Mouse (Mus musculus): ENCODE results near the gene Pgrmc1. TPM values are rescaled to one million over a fixed set of nuclear protein-coding genes. Genes with fewer than 3 reads are reported as not detected.
"Not testable (repeated sequence)": the region's sequence is repeated elsewhere in the genome, so short reads cannot be mapped to it uniquely, and the experiment has no call there.

Pgrmc1 gene
- 165 TPM in 1 of 2 replicates, not detected in the other for polyA plus RNA-seq (2012; ENCODE audit: insufficient read depth, insufficient read length, low replicate concordance, missing spikeins)

DNA sequence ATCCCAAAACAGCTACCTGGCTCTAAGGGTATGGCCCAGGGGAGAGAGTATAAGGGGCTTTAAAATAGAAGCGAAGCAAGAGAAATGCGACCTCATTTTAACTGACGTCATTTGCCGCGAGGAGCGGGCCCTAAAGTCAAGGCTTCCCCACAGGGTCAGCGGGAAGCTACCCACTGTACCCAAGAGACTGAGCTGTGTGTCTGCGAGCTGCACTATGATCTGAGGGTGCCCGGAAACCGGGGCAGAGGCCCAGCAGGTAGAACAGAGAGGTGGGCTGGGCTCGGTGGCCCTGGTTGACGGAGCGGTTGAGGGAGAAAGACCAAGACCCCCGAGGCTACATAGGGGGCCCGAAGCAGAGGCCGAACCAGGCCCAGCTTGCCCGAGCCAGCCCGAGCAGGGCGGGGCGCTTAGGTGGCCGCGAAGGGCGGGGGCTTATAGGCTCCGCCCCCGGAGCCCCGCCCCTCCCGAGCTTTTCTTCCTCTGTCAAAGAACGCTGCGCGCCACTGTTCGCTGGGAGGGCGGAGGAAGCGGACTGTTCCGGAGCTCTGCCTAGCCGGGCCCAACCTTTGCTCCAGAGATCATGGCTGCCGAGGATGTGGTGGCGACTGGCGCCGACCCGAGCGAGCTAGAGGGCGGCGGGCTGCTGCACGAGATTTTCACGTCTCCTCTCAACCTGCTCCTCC lies at the start of gene Pgrmc1:
Pgrmc1 (plus strand) TSS at position 500 of the 683 bp plus-strand sequence.
- H3K27ac ChIP-seq (ENCODE audit: insufficient read depth, low read depth, low read length): peak within 1 kb of the TSS; percentile 92
- TF ChIP-seq POLR2A (IDR thresholded peaks at IDR 0.05; ENCODE audit: insufficient read depth, low read depth, low read length): peak; percentile 96
- TF ChIP-seq CTCF (IDR thresholded peaks at IDR 0.05; ENCODE audit: insufficient read depth, low read depth, low read length): no peak
- H3K4me3 ChIP-seq (ENCODE audit: insufficient read depth, low read depth, low read length): peak within 1 kb of the TSS; percentile 98
- 22% methylated on average over 35 of the region's 45 CpGs for WGBS
- H3K4me1 ChIP-seq (ENCODE audit: control insufficient read depth, insufficient read depth, low read length): no peaks in the 10 kb centered on the region

DNA sequence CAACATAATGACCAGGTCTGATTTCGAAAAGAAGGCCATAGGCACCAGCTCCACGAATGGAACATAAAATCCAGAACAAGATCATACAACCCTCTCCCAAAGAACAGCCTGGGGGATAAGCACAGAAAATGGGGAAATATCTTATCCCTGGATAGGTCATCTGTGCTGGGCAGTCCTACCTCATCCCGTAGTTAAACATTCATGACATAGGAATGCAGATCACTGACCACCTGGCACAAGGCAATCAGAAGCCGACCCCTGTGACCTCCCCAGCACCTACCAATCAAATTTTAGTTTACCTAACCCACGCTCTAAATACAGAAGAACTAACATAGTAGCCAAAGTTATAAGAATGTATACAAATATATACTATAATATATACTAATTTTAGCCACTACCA lies 49.2 kb upstream of the Pgrmc1 start:
- H3K4me1 ChIP-seq (ENCODE audit: control insufficient read depth, insufficient read depth, low read length): peaks cover 2% of the 10 kb centered on the region; the same call in 1 of the 2 replicates
- TF ChIP-seq POLR2A (IDR thresholded peaks at IDR 0.05; ENCODE audit: insufficient read depth, low read depth, low read length) (no peak), CTCF (IDR thresholded peaks at IDR 0.05; ENCODE audit: insufficient read depth, low read depth, low read length) (no peak)
- WGBS: 89% methylated on average over 5 of the region's 5 CpGs
- no peak overlapping the region for H3K4me3 ChIP-seq (ENCODE audit: insufficient read depth, low read depth, low read length)
- H3K27ac ChIP-seq (ENCODE audit: insufficient read depth, low read depth, low read length): no peak overlapping the region

DNA sequence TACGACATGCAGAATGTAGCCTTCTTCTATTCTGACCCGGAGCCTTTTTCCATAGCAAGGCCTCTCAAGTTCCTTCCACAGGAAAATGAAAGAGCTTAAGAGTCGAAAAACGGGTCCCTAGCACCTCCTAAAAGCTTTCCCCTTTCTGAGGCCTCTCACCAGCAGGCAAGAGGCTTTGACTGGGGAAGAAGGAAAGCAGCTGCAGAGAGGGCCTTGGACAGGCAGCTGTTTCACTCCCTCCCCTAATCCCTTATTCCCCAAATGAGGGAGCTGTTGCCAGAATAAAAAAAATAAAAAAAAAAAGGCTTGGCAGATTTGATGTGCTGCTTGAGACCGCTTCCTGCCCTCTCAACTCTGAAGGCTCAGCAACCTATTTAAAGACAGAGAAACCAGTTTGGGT lies 47.1 kb upstream of the Pgrmc1 start:
- Histone ChIP-seq H3K4me3 (ENCODE audit: insufficient read depth, low read depth, low read length) (no peak overlapping the region), H3K27ac (ENCODE audit: insufficient read depth, low read depth, low read length) (peak overlapping the region; percentile 69), H3K4me1 (ENCODE audit: control insufficient read depth, insufficient read depth, low read length) (peaks cover 2% of the 10 kb centered on the region; the same call in 1 of the 2 replicates)
- WGBS: 35% methylated on average over 5 of the region's 5 CpGs
- no peak for TF ChIP-seq CTCF (IDR thresholded peaks at IDR 0.05; ENCODE audit: insufficient read depth, low read depth, low read length)
- no peak for TF ChIP-seq POLR2A (IDR thresholded peaks at IDR 0.05; ENCODE audit: insufficient read depth, low read depth, low read length)

DNA sequence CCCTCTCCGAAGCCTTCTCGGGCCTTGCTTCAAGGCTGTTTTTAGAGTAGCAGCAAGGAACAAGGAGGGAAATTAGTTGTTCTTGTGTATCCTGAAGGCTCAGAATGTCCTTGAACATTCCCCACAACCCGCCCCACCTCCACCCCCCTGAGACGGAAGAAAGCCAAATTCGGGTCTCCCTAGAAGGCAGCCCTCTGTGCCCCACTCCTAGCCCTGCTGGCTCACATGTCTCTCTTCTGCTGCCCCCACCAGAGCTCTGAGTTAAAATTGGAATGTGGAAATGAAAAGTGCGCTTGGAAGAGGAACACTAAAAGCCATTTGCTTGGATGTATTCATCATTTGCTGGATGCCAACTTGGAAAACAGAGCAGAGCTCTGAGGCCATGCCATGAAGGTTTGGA lies 46.7 kb upstream of the Pgrmc1 start:
- H3K27ac ChIP-seq (ENCODE audit: insufficient read depth, low read depth, low read length): peak overlapping the region; percentile 47
- no peak overlapping the region for H3K4me3 ChIP-seq (ENCODE audit: insufficient read depth, low read depth, low read length)
- peaks cover 2% of the 10 kb centered on the region; the same call in 1 of the 2 replicates for H3K4me1 ChIP-seq (ENCODE audit: control insufficient read depth, insufficient read depth, low read length)
- no peak for TF ChIP-seq CTCF (IDR thresholded peaks at IDR 0.05; ENCODE audit: insufficient read depth, low read depth, low read length)
- no peak for TF ChIP-seq POLR2A (IDR thresholded peaks at IDR 0.05; ENCODE audit: insufficient read depth, low read depth, low read length)
- 17% methylated on average over 6 of the region's 6 CpGs for WGBS

- 29% methylated on average over 5 of the region's 5 CpGs for WGBS
- TF ChIP-seq CTCF (IDR thresholded peaks at IDR 0.05; ENCODE audit: insufficient read depth, low read depth, low read length) (no peak), POLR2A (IDR thresholded peaks at IDR 0.05; ENCODE audit: insufficient read depth, low read depth, low read length) (no peak)
- Histone ChIP-seq H3K4me3 (ENCODE audit: insufficient read depth, low read depth, low read length) (no peak overlapping the region), H3K4me1 (ENCODE audit: control insufficient read depth, insufficient read depth, low read length) (peaks cover 2% of the 10 kb centered on the region; the same call in 1 of the 2 replicates), H3K27ac (ENCODE audit: insufficient read depth, low read depth, low read length) (peak overlapping the region; percentile 31; the same call in 1 of the 2 replicates)
These were observed 45.9 kb upstream of the Pgrmc1 start for GRCm38 (mm10) chrX:36552055-36552587.

- no peak overlapping the region for H3K4me3 ChIP-seq (ENCODE audit: insufficient read depth, low read depth, low read length)
- TF ChIP-seq CTCF (IDR thresholded peaks at IDR 0.05; ENCODE audit: insufficient read depth, low read depth, low read length) (no peak), POLR2A (IDR thresholded peaks at IDR 0.05; ENCODE audit: insufficient read depth, low read depth, low read length) (no peak)
- WGBS: 80% methylated on average over 3 of the region's 3 CpGs
- H3K4me1 ChIP-seq (ENCODE audit: control insufficient read depth, insufficient read depth, low read length): peaks cover 2% of the 10 kb centered on the region; the same call in 1 of the 2 replicates
- no peak overlapping the region for H3K27ac ChIP-seq (ENCODE audit: insufficient read depth, low read depth, low read length)
These were observed 45.3 kb upstream of the Pgrmc1 start for GRCm38 (mm10) chrX:36552715-36553114.

GRCm38 (mm10) chrX:36555196-36555595 lies 42.8 kb upstream of the Pgrmc1 start:
- H3K4me3 ChIP-seq (ENCODE audit: insufficient read depth, low read depth, low read length); H3K27ac ChIP-seq (ENCODE audit: insufficient read depth, low read depth, low read length); H3K4me1 ChIP-seq (ENCODE audit: control insufficient read depth, insufficient read depth, low read length): not testable (repeated sequence)
- WGBS: 77% methylated on average over 2 of the region's 2 CpGs

DNA sequence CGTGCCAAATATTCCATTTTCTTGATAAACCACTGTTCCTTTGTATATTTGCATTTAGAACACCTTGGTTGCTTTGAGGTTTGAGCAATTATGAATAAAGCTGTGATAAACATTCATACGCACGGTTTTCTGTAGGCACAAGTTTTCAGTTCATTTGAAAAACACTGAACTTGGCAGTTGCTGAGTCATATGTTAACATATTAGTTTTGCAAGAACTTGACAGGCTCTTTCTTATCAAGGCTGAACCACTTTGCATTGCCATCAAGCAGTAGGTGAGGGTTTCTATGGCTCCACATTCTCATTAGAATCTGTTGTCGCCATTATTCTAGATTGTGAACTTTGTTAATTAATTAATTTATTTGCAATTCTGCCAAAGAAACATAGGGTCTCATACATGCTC lies 37.8 kb upstream of the Pgrmc1 start:
- Histone ChIP-seq H3K4me3 (ENCODE audit: insufficient read depth, low read depth, low read length) (no peak overlapping the region), H3K27ac (ENCODE audit: insufficient read depth, low read depth, low read length) (no peak overlapping the region), H3K4me1 (ENCODE audit: control insufficient read depth, insufficient read depth, low read length) (no peaks in the 10 kb centered on the region)
- TF ChIP-seq POLR2A (IDR thresholded peaks at IDR 0.05; ENCODE audit: insufficient read depth, low read depth, low read length) (no peak), CTCF (IDR thresholded peaks at IDR 0.05; ENCODE audit: insufficient read depth, low read depth, low read length) (no peak)
- WGBS: 78% methylated on average over 4 of the region's 4 CpGs

GRCm38 (mm10) chrX:36561650-36562049 lies 36.4 kb upstream of the Pgrmc1 start:
- Histone ChIP-seq H3K4me1 (ENCODE audit: control insufficient read depth, insufficient read depth, low read length) (no peaks in the 10 kb centered on the region), H3K27ac (ENCODE audit: insufficient read depth, low read depth, low read length) (no peak overlapping the region), H3K4me3 (ENCODE audit: insufficient read depth, low read depth, low read length) (no peak overlapping the region)
- TF ChIP-seq CTCF (IDR thresholded peaks at IDR 0.05; ENCODE audit: insufficient read depth, low read depth, low read length): no peak
- TF ChIP-seq POLR2A (IDR thresholded peaks at IDR 0.05; ENCODE audit: insufficient read depth, low read depth, low read length): no peak
- whole genome bisulfite sequencing: 10% methylated on average over 7 of the region's 7 CpGs
